Mouse (Mus musculus): ENCODE measurements around the gene Nr1h2.

- no peak for TF ChIP-seq POLR2A (IDR thresholded peaks at IDR 0.05; ENCODE audit: insufficient read depth, low read length)
- no peak for TF ChIP-seq CTCF (IDR thresholded peaks at IDR 0.05; ENCODE audit: low read depth, low read length)
- TF ChIP-seq EP300 (IDR thresholded peaks at IDR 0.05; ENCODE audit: insufficient read depth, low read depth, low read length) = no peak
Measured at GRCm38 (mm10) chr7:44572956-44573484, 19.3 kb upstream of the Nr1h2 start.

All from ES-Bruce4 (cell line).